24 mouse cellular contexts compared by ENCODE assay signal in the genomic region with DNA sequence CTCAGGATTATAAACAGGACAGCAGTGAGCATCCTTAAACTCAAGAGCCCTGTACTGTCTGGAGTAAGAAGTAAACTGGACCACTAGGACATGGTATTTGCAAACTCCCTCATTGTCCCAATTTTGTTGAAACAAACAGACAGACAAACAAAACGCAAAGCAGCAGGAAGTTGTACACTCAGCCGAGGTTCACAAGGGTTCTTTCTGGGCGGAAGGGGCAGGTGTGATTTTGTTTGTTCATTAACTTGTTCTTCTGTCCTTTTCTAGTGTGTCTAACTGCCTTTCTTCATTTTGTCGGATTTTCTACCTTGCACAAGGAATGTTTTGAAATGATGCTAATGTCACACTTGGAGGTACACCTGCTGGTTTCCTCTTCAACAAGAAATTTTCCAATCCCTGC. TPM values are rescaled to one million over a fixed set of nuclear protein-coding genes. Genes with fewer than 3 reads are reported as not detected.
DNase-seq lines count a peak whose midpoint lies in the region; ATAC-seq and TF ChIP-seq lines count a peak whose summit lies in the region.
"Had no signal": no experiment of that assay in that cellular context is flagged by ENCODE, and none has a peak within 500 bp of the region (broad histone marks: within the 10 kb centered on the region; RNA-seq: fewer than 3 reads in every experiment).

No protein-coding gene starts in this region.

- WGBS in liver, embryonic 15.5 days (ENCODE audit: insufficient replicate concordance) = 36% methylated on average over 4 of the region's 4 CpGs
- WGBS in liver, embryonic 11.5 days = 48% methylated on average over 4 of the region's 4 CpGs
- WGBS in bone marrow, adult 2 months = 31% methylated on average over 4 of the region's 4 CpGs

- no peaks in the 10 kb centered on the region for H3K9me3 ChIP-seq in liver, embryonic 15.5 days (replicated peaks)
- no peaks in the 10 kb centered on the region; the same call in 1 of the 2 replicates for H3K9me3 ChIP-seq in liver, embryonic 11.5 days (ENCODE audit: control insufficient read depth, low read length)
- H3K9me3 ChIP-seq: limb, embryonic 12.5 days had no signal

- no peaks in the 10 kb centered on the region for H3K27me3 ChIP-seq in liver, embryonic 15.5 days
- no peaks in the 10 kb centered on the region for H3K27me3 ChIP-seq in liver, embryonic 11.5 days (replicated peaks; ENCODE audit: control insufficient read depth, insufficient read depth, low read length)

- no peak overlapping the region for H3K4me3 ChIP-seq in liver, embryonic 15.5 days (replicated peaks)
- no peak overlapping the region for H3K4me3 ChIP-seq in liver, embryonic 11.5 days (ENCODE audit: low read depth, low read length)
- no peak overlapping the region for H3K4me3 ChIP-seq in bone marrow, adult 2 months (replicated peaks; ENCODE audit: control insufficient read depth, low read depth, low read length)
- H3K4me3 ChIP-seq: forebrain, embryonic 10.5 days; limb, embryonic 12.5 days had no signal

- H3K36me3 ChIP-seq in liver, embryonic 15.5 days (replicated peaks) = no peaks in the 10 kb centered on the region
- no peaks in the 10 kb centered on the region for H3K36me3 ChIP-seq in liver, embryonic 11.5 days (ENCODE audit: control insufficient read depth, insufficient read depth, low read length)
- H3K36me3 ChIP-seq: forebrain, embryonic 10.5 days; limb, embryonic 12.5 days had no signal

- no peak for TF ChIP-seq CTCF in bone marrow, adult 2 months (IDR thresholded peaks at IDR 0.05; ENCODE audit: control insufficient read depth, insufficient read depth, low read length)

- no peak for ATAC-seq in liver, embryonic 15.5 days (ENCODE audit: insufficient read depth)
- ATAC-seq in liver, embryonic 11.5 days (replicated peaks; ENCODE audit: low FRiP score) = no peak
- ATAC-seq in CD4-positive, CD25-positive, alpha-beta regulatory T cell, adult 4 months = peak; percentile 33
- ATAC-seq: midbrain, embryonic 16.5 days had no signal

- no peak overlapping the region for H3K9ac ChIP-seq in liver, embryonic 15.5 days
- no peak overlapping the region for H3K9ac ChIP-seq in liver, embryonic 11.5 days (ENCODE audit: low read depth, low read length)
- H3K9ac ChIP-seq: liver, embryonic 14.5 days had no signal

- DNase-seq in liver, embryonic 11.5 days (ENCODE audit: low spot score) = no peak
- DNase-seq in A20 (ENCODE audit: low read depth, low spot score) = peak; percentile 76
- DNase-seq in embryo, embryonic 10 days (ENCODE audit: low spot score) = no peak
- no peak for DNase-seq in adrenal gland, adult 2 months
- DNase-seq in cerebellum, adult 11-12 months = no peak
- DNase-seq: adrenal gland, adult 8-10 months; cerebellum, postnatal 14 days; embryo, embryonic 11 days; gastrocnemius, postnatal 10 days; right cerebral cortex, postnatal 14 days had no signal

- peak overlapping the region; percentile 39; the same call in 1 of the 2 replicates for H3K4me2 ChIP-seq in liver, embryonic 15.5 days
- H3K4me2 ChIP-seq in liver, embryonic 11.5 days = no peak overlapping the region
- H3K4me2 ChIP-seq: limb, embryonic 12.5 days had no signal

- no peak overlapping the region for H3K27ac ChIP-seq in liver, embryonic 15.5 days (replicated peaks)
- H3K27ac ChIP-seq in liver, embryonic 11.5 days (ENCODE audit: low read depth, low read length) = no peak overlapping the region
- H3K27ac ChIP-seq in bone marrow, adult 2 months (ENCODE audit: control insufficient read depth, insufficient read depth, low read depth, low read length, poor library complexity) = peak overlapping the region; percentile 67
- H3K27ac ChIP-seq: limb, embryonic 12.5 days; liver, embryonic 14.5 days had no signal

- no peak for TF ChIP-seq POLR2A in bone marrow, adult 2 months (IDR thresholded peaks at IDR 0.05; ENCODE audit: borderline replicate concordance, control insufficient read depth, low read depth, low read length)

- peaks cover 14% of the 10 kb centered on the region for H3K4me1 ChIP-seq in liver, embryonic 15.5 days (replicated peaks)
- H3K4me1 ChIP-seq in liver, embryonic 11.5 days (replicated peaks; ENCODE audit: control insufficient read depth, insufficient read depth, low read length) = peaks cover 7% of the 10 kb centered on the region; the same call in 1 of the 2 replicates
- H3K4me1 ChIP-seq in bone marrow, adult 2 months (ENCODE audit: control insufficient read depth, insufficient read depth, low read length) = peaks cover 3% of the 10 kb centered on the region; the same call in 1 of the 2 replicates

RNA-seq across cellular contexts. Expression of gene 9930022D16Rik, which starts 5.7 kb away (rescaled TPM):
- polyA plus RNA-seq in liver, embryonic 15.5 days (2015; fragmentation: Nextera tagmentation; extraction: Ambion mirVana) = not detected in 2 replicates
- not detected in 2 replicates for polyA plus RNA-seq in liver, embryonic 11.5 days (2014; fragmentation: Nextera tagmentation; extraction: Ambion mirVana)
- under 1 TPM; 0.22 to 0.39 TPM for polyA plus RNA-seq in CD4-positive, CD25-positive, alpha-beta regulatory T cell, adult 4 months (2017; shearing (Covaris generic))
- polyA plus RNA-seq in bone marrow, adult 2 months (2011; ENCODE audit: insufficient read depth, insufficient read length, low replicate concordance, missing spikeins) = not detected in 2 replicates
- total RNA-seq in adrenal gland, adult 2 months (2021) = not detected
- polyA plus RNA-seq in adrenal gland, adult 2 months (2012; rRNA removed) = not detected in 2 replicates
- total RNA-seq: adrenal gland, adult 8-10 months; gastrocnemius, postnatal 10 days; heart, adult 8-10 months; layer of hippocampus, postnatal 14 days; megakaryocyte progenitor cell, adult 5-6 weeks had no signal
- polyA plus RNA-seq: brain, embryonic 14.5 days; forebrain, embryonic 10.5 days; heart, postnatal 0 days; hindbrain, embryonic 11.5 days; limb, embryonic 12.5 days; liver, embryonic 14.5 days; midbrain, embryonic 16.5 days; stomach, embryonic 16.5 days had no signal

RNA-seq across cellular contexts. Expression of gene Amz2, which starts 6.3 kb away (rescaled TPM):
- 10.8 and 11.1 TPM in 2 replicates for polyA plus RNA-seq in liver, embryonic 15.5 days (2015; fragmentation: Nextera tagmentation; extraction: Ambion mirVana)
- 33.7 and 35.5 TPM in 2 replicates for polyA plus RNA-seq in liver, embryonic 11.5 days (2014; fragmentation: Nextera tagmentation; extraction: Ambion mirVana)
- polyA plus RNA-seq in CD4-positive, CD25-positive, alpha-beta regulatory T cell, adult 4 months (2017; shearing (Covaris generic)) = 10 to 100 TPM; 40.0 to 48.4 TPM
- 13.3 and 19.3 TPM in 2 replicates for polyA plus RNA-seq in bone marrow, adult 2 months (2011; ENCODE audit: insufficient read depth, insufficient read length, low replicate concordance, missing spikeins)
- 10 to 100 TPM; 41.8 to 43.2 TPM for total RNA-seq in adrenal gland, adult 2 months (2021)
- 13.1 and 17.4 TPM in 2 replicates for polyA plus RNA-seq in adrenal gland, adult 2 months (2012; rRNA removed)

RNA-seq across cellular contexts. Expression of gene Arsg, which starts 53.7 kb away (rescaled TPM):
- polyA plus RNA-seq in liver, embryonic 15.5 days (2015; fragmentation: Nextera tagmentation; extraction: Ambion mirVana) = 3.4 and 3.7 TPM in 2 replicates
- 5.8 and 6.2 TPM in 2 replicates for polyA plus RNA-seq in liver, embryonic 11.5 days (2014; fragmentation: Nextera tagmentation; extraction: Ambion mirVana)
- polyA plus RNA-seq in CD4-positive, CD25-positive, alpha-beta regulatory T cell, adult 4 months (2017; shearing (Covaris generic)) = 1 to 10 TPM; 4.5 to 7.1 TPM
- 1.5 and 3.7 TPM in 2 replicates for polyA plus RNA-seq in bone marrow, adult 2 months (2011; ENCODE audit: insufficient read depth, insufficient read length, low replicate concordance, missing spikeins)
- total RNA-seq in adrenal gland, adult 2 months (2021) = 1 to 10 TPM; 5.4 TPM
- 4.5 and 4.8 TPM in 2 replicates for polyA plus RNA-seq in adrenal gland, adult 2 months (2012; rRNA removed)

RNA-seq across cellular contexts. Expression of gene Slc16a6, which starts 53.9 kb away (rescaled TPM):
- 38.9 and 39.1 TPM in 2 replicates for polyA plus RNA-seq in liver, embryonic 15.5 days (2015; fragmentation: Nextera tagmentation; extraction: Ambion mirVana)
- polyA plus RNA-seq in liver, embryonic 11.5 days (2014; fragmentation: Nextera tagmentation; extraction: Ambion mirVana) = 52.2 and 58.7 TPM in 2 replicates
- 10 to 100 TPM; 16.7 to 21.0 TPM for polyA plus RNA-seq in CD4-positive, CD25-positive, alpha-beta regulatory T cell, adult 4 months (2017; shearing (Covaris generic))
- 31.3 and 50.4 TPM in 2 replicates for polyA plus RNA-seq in bone marrow, adult 2 months (2011; ENCODE audit: insufficient read depth, insufficient read length, low replicate concordance, missing spikeins)
- total RNA-seq in adrenal gland, adult 2 months (2021) = under 1 TPM; 0.66 to 0.78 TPM
- 0.33 and 0.45 TPM in 2 replicates for polyA plus RNA-seq in adrenal gland, adult 2 months (2012; rRNA removed)

RNA-seq across cellular contexts. Expression of gene Gna13, which starts 56.8 kb away (rescaled TPM):
- polyA plus RNA-seq in liver, embryonic 15.5 days (2015; fragmentation: Nextera tagmentation; extraction: Ambion mirVana) = 13.3 and 14.7 TPM in 2 replicates
- polyA plus RNA-seq in liver, embryonic 11.5 days (2014; fragmentation: Nextera tagmentation; extraction: Ambion mirVana) = 24.9 and 25.3 TPM in 2 replicates
- 10 to 100 TPM; 55.1 to 57.8 TPM for polyA plus RNA-seq in CD4-positive, CD25-positive, alpha-beta regulatory T cell, adult 4 months (2017; shearing (Covaris generic))
- 9.0 and 28.9 TPM in 2 replicates for polyA plus RNA-seq in bone marrow, adult 2 months (2011; ENCODE audit: insufficient read depth, insufficient read length, low replicate concordance, missing spikeins)
- total RNA-seq in adrenal gland, adult 2 months (2021) = 10 to 100 TPM; 59.8 to 61.8 TPM
- polyA plus RNA-seq in adrenal gland, adult 2 months (2012; rRNA removed) = 21.7 and 23.2 TPM in 2 replicates
